Mouse (Mus musculus) mouse trophoblast stem cell (cell line): ENCODE data around the gene Jph2.

ENCODE experiments used
- in situ Hi-C, 2 experiments: fragments of 300-500 bp; cut with MseI, MboI; formaldehyde crosslinking; loops; 2 replicates in 1 of 2; 3 replicates in 1 of 2; pipeline ENCODE4 v1.15.1; 2025

The Jph2 gene

DNA sequence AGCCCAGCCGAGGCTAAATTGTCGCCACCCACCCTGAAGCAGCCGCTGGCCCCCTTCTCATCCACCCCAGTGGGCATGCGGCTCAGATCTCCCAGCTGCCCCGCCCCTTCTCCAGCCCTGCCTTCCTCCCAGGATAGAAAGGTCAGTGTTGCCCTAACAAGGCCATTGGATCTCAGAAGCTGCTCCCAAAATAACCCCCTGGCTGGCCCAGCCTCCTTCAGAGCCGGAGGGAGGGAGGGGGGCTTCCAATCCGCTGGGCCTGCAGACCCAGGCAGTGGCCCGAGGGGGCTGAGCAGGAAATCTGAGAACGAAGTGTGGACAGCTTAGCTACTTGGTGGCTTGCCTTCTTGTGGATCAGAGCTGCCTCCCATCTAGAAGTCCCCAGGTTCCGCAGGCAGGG is at the start of gene Jph2:
Gene Jph2, minus strand, starts transcription at position 89 of the 400 bp plus-strand sequence.
- in situ Hi-C loops = no loop called here

DNA sequence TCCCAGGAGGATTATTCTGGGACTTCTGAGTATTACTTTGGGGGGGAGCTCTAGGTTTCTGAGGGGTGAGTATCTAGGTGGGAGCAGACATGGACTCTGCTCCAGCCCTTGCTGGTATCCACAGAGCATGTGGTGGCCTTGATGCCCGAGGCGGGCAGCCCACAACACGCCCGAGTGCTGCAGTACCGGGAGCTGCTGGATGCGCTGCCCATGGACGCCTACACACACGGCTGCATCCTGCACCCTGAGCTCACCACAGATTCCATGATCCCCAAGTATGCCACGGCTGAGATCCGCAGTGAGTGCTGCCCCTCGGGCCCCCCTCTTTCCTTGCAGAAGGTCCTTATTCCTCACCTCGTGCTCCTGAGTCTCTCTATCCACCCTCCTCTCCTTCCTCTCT is 49.6 kb upstream of the Jph2 start:
- in situ Hi-C loops = loop anchor here in 1 of 2 experiments (10.0 kb wide), 1 partner anchor 147 kb away; no protein-coding TSS in a partner anchor

DNA sequence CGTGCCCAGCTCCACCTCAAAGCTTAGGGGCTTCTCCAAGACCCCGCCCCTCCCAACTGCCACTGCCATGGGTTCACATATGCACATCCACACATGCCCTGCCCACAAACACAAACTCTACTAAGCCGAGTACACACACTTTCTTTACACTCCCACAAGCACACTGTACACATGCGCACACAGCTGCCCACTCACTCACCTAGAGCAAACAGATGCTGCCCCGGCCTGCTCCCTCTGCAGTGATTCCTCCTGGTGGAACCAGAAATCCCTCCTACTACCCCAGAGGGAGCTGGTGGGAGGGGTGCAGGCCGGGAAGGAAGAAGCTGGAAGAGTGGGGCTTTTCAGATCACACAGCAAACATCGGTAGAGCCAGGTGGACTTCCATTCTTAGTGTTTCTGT is 46.2 kb upstream of the Jph2 start:
- in situ Hi-C loops = loop anchor here in 1 of 2 experiments (10.0 kb wide), 1 partner anchor 151 kb away; no protein-coding TSS in a partner anchor

GRCm38 (mm10) chr2:163443543-163443942 is 45.8 kb upstream of the Jph2 start:
- in situ Hi-C loops = loop anchor here in 1 of 2 experiments (10.0 kb wide), 1 partner anchor 151 kb away; no protein-coding TSS in a partner anchor

DNA sequence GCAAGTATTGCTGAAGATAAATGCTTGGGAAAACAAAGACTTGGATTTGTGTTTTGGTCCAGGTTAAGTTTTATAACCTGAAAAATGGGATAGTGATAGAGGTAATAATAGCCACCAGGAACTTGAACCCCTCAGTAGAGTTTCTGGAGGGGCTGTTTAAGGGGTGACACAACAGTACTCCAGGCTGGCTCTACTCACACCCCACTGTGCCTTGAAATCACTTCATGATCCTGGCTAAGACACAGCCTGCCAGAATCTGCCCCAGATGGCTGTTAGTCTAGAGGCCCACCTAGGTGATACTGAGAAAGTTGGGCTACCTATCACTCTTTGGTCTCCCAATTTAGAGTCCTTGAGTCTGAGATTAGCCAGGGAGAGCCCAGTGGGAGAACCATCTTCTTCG is 41.7 kb upstream of the Jph2 start:
- in situ Hi-C loops = no loop called here

DNA sequence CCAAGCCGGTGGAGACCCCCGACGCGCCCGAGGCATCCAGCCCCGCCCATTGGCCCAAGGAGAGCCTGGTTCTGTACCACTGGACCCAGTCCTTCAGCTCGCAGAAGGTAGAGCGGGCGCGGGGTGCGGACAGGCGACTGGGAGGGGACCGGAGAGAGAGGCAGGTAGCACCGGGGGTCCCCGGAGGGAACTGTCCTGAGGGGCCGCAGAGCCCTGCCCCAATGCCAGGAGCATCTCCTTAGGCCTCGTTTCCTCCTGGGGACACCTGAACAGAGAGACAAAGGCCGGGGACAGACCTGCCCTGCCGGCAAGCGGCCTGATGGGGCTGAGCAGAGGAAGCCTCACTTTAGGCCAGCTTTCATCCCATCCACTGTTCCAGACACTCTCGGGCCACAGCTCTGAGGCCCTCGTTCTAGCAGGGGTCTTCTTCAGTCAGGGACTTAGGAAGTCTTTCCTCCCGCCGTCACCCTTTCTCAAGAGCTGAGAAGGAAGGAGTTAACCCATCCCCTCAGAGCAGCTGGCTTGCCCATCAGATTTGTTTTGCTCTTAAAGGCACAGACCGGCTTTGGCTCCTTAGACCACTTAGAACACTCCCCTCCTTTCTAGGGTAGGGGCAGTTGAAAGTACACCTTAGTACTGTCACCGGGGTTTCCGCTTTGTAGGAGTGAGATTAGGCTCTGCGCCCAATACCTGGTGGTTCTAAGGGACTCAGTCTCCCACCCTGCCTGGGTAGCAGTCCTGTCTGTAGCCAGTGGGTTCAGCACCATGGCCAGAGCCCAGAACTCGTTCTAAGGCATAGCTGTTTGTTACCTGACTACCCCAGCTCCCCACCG is 41.0 kb upstream of the Jph2 start:
- in situ Hi-C loops = no loop called here

DNA sequence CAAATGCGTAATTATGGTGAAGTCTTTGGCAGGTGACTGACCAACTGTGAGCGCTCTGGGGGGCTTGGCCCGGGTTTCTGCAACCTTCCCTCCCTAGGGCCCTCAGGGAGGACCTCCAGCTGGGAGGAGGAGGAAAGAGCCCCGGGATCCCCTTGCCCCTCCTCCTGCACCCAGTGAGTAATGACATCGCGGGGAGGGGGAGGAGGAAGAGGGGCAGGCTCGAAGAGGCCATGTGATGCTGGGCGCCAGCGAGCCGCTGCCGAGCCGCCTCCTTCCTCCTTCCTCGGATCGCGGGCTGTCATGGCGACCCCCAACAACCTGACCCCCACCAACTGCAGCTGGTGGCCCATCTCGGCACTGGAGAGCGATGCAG is 40.4 kb upstream of the Jph2 start, which contains the start of gene Gdap1l1:
Gene Gdap1l1, plus strand, starts transcription at position 231 of the 373 bp plus-strand sequence.
- in situ Hi-C loops = no loop called here

GRCm38 (mm10) chr2:163437800-163438199 is 40.0 kb upstream of the Jph2 start:
- in situ Hi-C loops = no loop called here

DNA sequence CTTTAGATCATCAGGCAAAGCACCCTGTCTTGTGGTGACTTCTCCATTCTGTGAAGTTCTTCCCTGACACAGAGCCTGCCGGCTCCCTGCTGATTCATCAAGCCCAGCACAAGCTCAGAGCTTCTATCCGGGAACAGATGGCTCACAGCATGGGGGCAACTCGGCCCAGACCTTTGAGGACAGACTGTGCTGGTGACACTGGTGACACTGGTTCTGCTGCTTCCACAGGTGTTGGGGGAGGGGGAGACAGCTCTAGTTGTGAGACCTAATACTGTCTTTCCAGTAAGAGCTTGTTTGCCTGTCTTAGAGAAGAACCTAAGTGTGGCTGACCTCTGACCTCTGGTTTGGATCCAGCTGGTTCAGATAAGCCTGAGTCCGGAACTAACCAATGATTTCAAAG is 36.2 kb upstream of the Jph2 start:
- in situ Hi-C loops = no loop called here

DNA sequence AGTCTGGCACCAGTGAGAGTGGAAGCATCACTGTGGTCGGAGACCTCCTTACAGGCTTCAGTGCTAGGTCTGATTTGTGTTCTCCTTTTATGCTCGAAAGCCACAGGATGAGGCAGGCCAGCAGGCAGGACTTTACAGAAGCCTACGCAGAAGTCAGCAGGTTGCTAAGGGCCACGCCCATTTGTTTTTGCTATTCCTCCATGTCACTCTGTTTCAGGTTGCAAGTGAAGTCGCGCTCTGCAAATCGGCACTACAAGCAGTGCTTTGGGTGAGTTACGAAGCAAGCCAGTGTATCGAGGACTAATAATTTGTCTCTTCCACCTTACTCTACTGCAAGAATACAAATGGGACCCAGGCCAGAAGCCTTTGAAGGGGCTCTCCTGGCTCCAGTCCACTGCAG is 33.5 kb upstream of the Jph2 start:
- in situ Hi-C loops = no loop called here

DNA sequence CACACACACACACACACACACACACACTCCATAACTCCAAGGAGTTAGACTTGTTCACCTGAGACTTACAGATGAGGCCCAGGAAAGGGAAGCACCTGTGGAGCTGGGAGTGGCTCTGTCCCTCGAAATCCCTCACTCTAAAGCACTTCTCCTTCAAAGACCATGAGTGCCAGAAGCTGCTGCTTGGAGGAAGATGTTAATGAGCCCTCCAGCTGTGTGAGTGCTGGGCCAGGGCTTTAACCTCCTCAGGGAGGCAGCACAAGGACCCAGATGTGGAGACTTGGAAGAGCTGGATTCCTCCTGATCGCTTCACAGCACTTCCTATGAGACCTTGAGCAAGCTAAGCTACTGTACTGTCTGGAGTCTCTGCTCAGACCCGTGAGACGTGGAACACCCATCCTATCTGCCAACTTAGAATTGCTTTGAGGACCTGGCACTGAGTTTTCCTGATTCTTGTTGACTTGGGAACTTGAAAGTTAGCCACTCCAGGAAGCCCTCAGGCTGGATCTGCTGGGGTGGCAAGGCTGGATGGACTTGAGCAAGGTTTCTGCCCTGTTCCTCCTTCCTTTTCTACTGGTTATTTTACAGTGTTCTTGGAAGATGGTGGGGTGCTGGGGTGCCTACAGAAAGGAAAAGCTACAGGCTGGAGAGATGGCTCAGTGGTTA is 30.7 kb upstream of the Jph2 start:
- in situ Hi-C loops = no loop called here

DNA sequence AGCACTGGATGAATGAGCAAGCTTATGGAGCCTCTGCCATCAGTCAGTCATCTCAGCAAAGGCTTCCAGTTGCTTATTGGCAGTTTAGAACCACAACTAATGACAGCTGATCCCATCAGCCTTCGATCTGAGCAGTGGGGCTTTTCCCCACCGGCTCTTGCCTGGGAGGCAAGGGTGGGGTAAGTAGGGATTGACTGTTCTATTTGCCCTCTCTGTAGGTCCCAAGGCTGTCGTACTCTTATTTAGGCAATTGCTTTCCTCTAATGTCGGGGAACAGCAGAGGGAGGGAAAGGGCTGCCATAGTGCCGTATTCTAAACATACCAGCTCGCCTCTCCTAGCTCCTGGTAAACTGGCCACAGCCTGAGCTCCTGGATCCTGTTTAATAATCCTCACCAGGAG is 26.8 kb upstream of the Jph2 start, which contains the start of gene Oser1:
Gene Oser1, minus strand, starts transcription at position 101 of the 400 bp plus-strand sequence.
- in situ Hi-C loops = no loop called here

DNA sequence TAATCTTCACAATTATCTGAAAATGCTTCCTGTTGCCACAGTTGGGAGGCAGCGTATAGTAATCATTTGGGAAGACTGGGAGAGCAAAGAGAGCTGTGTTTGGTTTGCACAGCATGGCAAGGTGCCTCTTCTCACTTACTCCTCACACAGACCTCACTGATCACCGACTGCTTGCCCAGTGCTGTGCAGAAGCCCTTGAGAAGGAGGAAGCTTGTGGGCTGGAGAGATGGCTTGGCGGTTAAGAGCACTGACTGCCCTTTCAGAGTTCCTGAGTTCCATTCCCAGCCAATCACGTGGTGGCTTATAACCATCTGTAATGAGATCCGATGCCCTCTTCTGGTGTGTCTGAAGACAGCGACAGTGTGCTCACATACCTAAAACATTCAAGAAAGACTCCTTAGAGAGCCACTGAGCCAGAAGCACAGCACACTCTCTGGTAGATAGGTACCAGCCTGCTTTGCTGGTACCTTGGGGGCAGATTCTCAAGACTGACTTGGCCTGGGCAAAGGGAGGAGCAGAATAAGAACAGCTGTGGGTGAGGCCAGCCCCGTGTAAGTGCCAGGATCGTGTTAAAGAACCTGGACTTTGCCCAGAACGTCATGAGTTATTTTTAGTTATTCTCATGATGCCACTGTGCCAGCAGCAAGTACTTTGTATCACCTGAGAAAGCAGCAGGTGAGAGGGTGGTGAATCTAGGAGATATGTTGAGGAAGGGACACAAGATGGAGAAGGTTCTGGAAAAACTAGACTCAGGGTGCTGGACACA is 25.3 kb upstream of the Jph2 start:
- in situ Hi-C loops = no loop called here

- in situ Hi-C loops = no loop called here
Observed at GRCm38 (mm10) chr2:163420366-163420886, 22.6 kb upstream of the Jph2 start.

DNA sequence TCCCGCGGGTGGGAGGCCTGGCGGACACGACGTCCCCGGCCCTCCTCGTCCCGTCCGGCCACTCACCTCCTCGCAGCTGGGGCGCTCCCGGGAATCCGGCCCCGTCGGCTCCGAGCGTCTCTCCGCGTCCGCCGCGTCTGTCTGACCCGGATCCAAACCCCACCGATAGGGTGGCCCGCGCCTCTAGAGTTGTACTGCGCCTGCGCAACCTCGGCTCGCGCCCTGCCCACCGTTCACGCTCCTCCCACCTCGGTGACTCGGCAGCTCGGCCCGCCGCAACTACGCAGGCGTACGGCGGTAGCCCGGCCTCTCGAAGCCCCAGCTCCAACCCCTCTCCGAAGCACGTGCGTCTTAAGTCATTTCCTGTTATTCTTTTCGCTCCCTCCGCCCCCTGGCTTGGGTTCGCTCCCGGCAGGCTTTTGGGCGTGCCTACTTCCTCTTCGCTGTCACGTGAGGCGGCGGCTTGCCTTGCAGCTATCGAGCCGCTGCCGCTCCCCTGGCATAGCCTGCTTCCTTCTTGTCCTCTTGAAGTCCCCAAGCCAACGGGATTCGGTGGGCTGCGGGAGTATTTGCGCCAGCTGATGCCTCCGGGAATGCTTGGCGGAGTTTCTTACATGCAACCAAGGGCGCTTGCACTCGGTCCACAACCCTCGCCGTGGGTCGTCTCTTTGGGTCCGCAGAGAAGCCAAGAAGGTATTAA is 21.7 kb upstream of the Jph2 start:
- in situ Hi-C loops = no loop called here

GRCm38 (mm10) chr2:163418841-163419345 is 21.1 kb upstream of the Jph2 start:
- in situ Hi-C loops = no loop called here

DNA sequence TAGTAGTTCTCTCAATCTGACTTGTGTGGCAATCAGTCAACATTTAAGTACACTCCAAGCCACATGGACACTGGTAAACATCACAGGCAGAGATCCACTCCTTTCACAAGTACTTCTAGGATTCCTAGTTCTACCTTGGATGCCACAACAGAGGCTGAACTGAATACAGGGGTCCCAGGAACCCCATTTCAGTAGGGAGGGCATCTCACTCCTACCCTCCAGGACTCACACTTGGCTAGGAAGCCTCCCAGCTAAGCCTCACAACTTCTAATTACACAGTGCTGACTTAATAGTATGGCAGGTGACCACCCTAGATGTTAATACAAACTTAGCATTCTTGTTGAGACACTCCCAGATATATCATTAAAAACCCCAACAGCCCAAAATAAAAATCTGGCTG is 20.0 kb upstream of the Jph2 start:
- in situ Hi-C loops = no loop called here

DNA sequence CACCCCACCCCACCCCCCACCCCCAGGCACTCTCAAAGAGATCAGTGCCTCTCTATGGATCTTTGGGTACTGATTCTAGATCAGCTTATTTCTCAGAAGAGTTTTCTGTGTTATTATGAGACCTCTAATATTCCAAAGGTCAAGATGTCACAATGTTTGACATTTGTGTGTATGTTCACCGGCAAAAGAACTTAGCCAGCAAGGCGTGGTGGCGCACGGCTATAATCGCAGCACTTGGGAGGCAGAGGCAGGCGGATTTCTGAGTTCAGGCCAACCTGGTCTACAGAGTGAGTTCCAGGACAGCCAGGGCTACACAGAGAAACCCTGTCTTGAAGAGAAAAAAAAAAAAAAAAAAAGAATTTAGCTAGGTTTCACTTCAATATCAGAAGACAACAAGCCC is 19.2 kb upstream of the Jph2 start:
- in situ Hi-C loops = no loop called here

- in situ Hi-C loops = no loop called here
Observed at GRCm38 (mm10) chr2:163412846-163413590, 15.2 kb upstream of the Jph2 start.

- in situ Hi-C loops = no loop called here
Observed at GRCm38 (mm10) chr2:163412419-163412818, 14.6 kb upstream of the Jph2 start.
